Mouse (Mus musculus) forebrain, postnatal 0 days (tissue): ENCODE measurements around the gene Fzd5. TPM values are rescaled to one million over a fixed set of nuclear protein-coding genes. Genes with fewer than 3 reads are reported as not detected.
A peak's percentile ranks its signal among the peaks of the same experiment; 100 is the strongest.

Experiments
- ATAC-seq: fragments of 200-750 bp; cut with Nextera tagmentation; 2 replicates; pipeline ENCODE4 v1.8.0; 2017; ENCODE audit warnings: mild to moderate bottlenecking, moderate library complexity
- DNase-seq: peaks from one replicate; pipeline ENCODE4 v3.0.0-alpha.2; 2015
- H3K27ac ChIP-seq: fragments of 300-500 bp; sonication (generic); 2 replicates; pipeline ENCODE4 v1.5.1; 2014; ENCODE audit warnings: low read depth, mild to moderate bottlenecking, antibody characterized with exemption, low read length, moderate library complexity, mixed read lengths
- H3K27me3 ChIP-seq: fragments of 300-500 bp; sonication (generic); 2 replicates; pipeline ENCODE4 v1.6.1; 2014; ENCODE audit warnings: mild to moderate bottlenecking, low read length, mixed read lengths; ENCODE audit not compliant: insufficient read depth
- H3K36me3 ChIP-seq: fragments of 300-500 bp; sonication (generic); 2 replicates; pipeline ENCODE4 v1.6.1; 2014; ENCODE audit warnings: mild to moderate bottlenecking, moderate library complexity; ENCODE audit not compliant: insufficient read depth
- H3K4me1 ChIP-seq: fragments of 300-500 bp; sonication (generic); 2 replicates; pipeline ENCODE4 v1.6.1; 2014; ENCODE audit warnings: antibody characterized with exemption; ENCODE audit not compliant: insufficient read depth
- H3K4me2 ChIP-seq: fragments of 300-500 bp; sonication (generic); 2 replicates; pipeline ENCODE4 v1.6.1; 2014; ENCODE audit warnings: low read depth, mild to moderate bottlenecking, moderate library complexity
- H3K4me3 ChIP-seq: fragments of 300-500 bp; sonication (generic); 2 replicates; pipeline ENCODE4 v1.5.1; 2014; ENCODE audit warnings: low read depth, low read length, mixed read lengths
- H3K9ac ChIP-seq: fragments of 300-500 bp; sonication (generic); 2 replicates; pipeline ENCODE4 v1.6.1; 2014; ENCODE audit warnings: mild to moderate bottlenecking
- H3K9me3 ChIP-seq: fragments of 300-500 bp; sonication (generic); 2 replicates; pipeline ENCODE4 v1.6.1; 2016; ENCODE audit warnings: low read length
- CTCF ChIP-seq: sonication (generic); IDR thresholded peaks from 2 replicates; pipeline ENCODE4 v1.5.1; 2016; ENCODE audit warnings: antibody characterized with exemption, control low read depth, low read depth
- WGBS: fragments of 180-500 bp; shearing (Covaris S2); extraction: QIAGEN DNeasy Blood & Tissue Kit; methylation state at CpG from one replicate; pipeline ENCODE4 v1.1.7; 2014; 5-methylcytosine and 5-hydroxymethylcytosine counted together
- polyA plus RNA-seq: library from polyadenylated mRNA; unstranded; fragments of >200 nt; fragmentation: Nextera tagmentation; extraction: Ambion mirVana; gene quantifications from 2 replicates; pipeline ENCODE4 v1.2.1, GENCODE M21; 2015
- total RNA-seq: library from RNA; depleted of rRNA; stranded (reverse); fragments of >200 nt; gene quantifications from 2 replicates; pipeline ENCODE4 v1.2.3, GENCODE M21; 2014

Fzd5 gene
- total and polyA plus RNA-seq, 2 experiments from 2014 or later: 0.35 to 4.7 TPM

GRCm38 (mm10) chr1:64701780-64702179 lies 35.8 kb downstream of the Fzd5 start:
- ATAC-seq (no peak), DNase-seq (no peak)
- peaks cover 23% of the 10 kb centered on the region for H3K36me3 ChIP-seq
- TF ChIP-seq CTCF: no peak
- no peak overlapping the region for H3K4me3 ChIP-seq
- H3K9ac ChIP-seq: no peak overlapping the region
- WGBS: 92% methylated on average over 3 of the region's 3 CpGs
- no peaks in the 10 kb centered on the region for H3K4me1 ChIP-seq
- H3K27me3 ChIP-seq: no peaks in the 10 kb centered on the region
- H3K27ac ChIP-seq: no peak overlapping the region
- H3K4me2 ChIP-seq: no peak overlapping the region
- H3K9me3 ChIP-seq: no peaks in the 10 kb centered on the region

GRCm38 (mm10) chr1:64695156-64695555 lies 42.4 kb downstream of the Fzd5 start:
- Histone ChIP-seq H3K27ac (no peak overlapping the region), H3K4me2 (no peak overlapping the region), H3K36me3 (no peaks in the 10 kb centered on the region), H3K9me3 (no peaks in the 10 kb centered on the region), H3K4me1 (peaks cover 22% of the 10 kb centered on the region), H3K4me3 (no peak overlapping the region), H3K9ac (no peak overlapping the region), H3K27me3 (no peaks in the 10 kb centered on the region)
- no peak for TF ChIP-seq CTCF
- DNase-seq: no peak
- WGBS: 82% methylated on average over 3 of the region's 3 CpGs
- no peak for ATAC-seq

DNA sequence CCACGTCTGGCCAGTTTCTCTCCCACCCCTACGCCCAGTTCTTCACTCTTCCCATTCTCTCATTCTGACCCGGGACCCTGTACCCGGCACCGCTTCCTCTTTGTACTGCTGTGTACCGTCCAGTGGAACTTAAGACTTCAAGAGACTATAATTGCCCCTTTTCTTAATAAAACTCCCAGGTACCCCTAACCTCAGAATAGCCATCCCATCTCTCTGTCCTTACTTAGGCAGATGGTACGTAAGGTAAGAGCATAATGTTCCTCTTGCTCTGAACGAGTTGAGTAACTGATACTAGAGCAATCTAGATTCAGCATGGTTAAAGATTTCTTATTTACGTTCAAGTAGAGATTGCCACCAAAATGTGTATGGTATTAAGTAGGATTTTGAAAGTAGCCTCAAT lies 46.0 kb downstream of the Fzd5 start:
- Histone ChIP-seq H3K9ac (peak overlapping the region; percentile 68), H3K4me2 (peak overlapping the region; percentile 91), H3K9me3 (no peaks in the 10 kb centered on the region), H3K4me1 (peaks cover 27% of the 10 kb centered on the region), H3K27ac (no peak overlapping the region), H3K27me3 (no peaks in the 10 kb centered on the region), H3K4me3 (peak overlapping the region; percentile 81), H3K36me3 (no peaks in the 10 kb centered on the region)
- 2% methylated on average over 9 of the region's 9 CpGs for WGBS
- no peak for DNase-seq
- no peak for ATAC-seq
- TF ChIP-seq CTCF: no peak

GRCm38 (mm10) chr1:64691121-64691551 lies 46.4 kb downstream of the Fzd5 start:
- Histone ChIP-seq H3K4me3 (peak overlapping the region; percentile 81), H3K9ac (peak overlapping the region; percentile 68), H3K4me2 (peak overlapping the region; percentile 91), H3K9me3 (no peaks in the 10 kb centered on the region), H3K27me3 (no peaks in the 10 kb centered on the region), H3K4me1 (peaks cover 27% of the 10 kb centered on the region), H3K27ac (peak overlapping the region; percentile 69), H3K36me3 (no peaks in the 10 kb centered on the region)
- WGBS: 0% methylated on average over 39 of the region's 55 CpGs
- TF ChIP-seq CTCF: no peak
- DNase-seq (no peak), ATAC-seq (no peak)

DNA sequence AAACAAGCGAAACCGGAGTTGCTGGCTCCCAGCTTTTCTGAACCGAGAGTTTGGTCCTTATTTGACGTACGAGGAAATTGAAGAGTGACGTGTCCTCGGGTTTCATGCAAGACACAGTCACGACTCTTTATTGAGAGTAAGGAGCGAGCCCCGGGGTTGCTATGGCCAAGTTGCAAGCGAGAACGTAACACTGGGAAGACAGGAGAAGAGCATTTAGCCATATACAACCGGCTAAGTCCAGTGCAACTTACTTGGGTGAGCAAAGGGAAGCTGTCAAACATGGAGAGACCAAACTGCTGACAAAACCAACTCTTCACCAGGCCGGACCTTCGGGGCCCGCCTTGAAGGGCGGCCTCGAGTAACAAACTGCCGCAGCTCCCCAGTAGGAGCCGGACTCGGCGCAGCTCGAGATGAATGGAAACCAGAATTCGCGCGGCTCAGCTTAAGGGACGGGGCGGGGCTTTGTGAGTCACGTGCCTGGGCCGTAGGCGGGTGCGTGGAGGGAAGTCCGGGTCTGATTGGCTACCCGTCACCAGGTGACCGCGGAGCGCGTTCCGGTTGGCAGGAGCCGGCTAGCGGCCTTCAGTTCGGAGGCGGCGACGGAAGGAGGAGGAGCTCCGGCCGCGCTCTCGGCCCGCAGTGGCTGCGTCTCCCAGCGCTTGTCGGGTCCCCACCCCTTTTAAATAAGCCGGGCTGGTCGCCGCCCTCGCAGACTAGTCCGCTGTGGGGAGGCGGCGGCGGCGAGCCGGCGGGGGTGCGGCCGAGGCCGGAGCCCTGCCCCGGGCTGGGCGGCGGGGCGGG lies 47.1 kb downstream of the Fzd5 start, which contains the start of gene Ccnyl1:
Gene Ccnyl1 (plus strand): TSS at position 243 of the 801 bp plus-strand sequence.
- Histone ChIP-seq H3K27me3 (no peaks in the 10 kb centered on the region), H3K4me1 (peaks cover 27% of the 10 kb centered on the region), H3K4me3 (peak within 1 kb of the TSS; percentile 81), H3K4me2 (peak within 1 kb of the TSS; percentile 91), H3K9me3 (no peaks in the 10 kb centered on the region), H3K9ac (peak within 1 kb of the TSS; percentile 68), H3K27ac (peak within 1 kb of the TSS; percentile 69), H3K36me3 (no peaks in the 10 kb centered on the region)
- WGBS: under 1% methylated on average over 70 of the region's 71 CpGs
- DNase-seq: peak; percentile 99
- ATAC-seq: peak; percentile 99
- no peak for TF ChIP-seq CTCF

- no peak for DNase-seq
- H3K4me3 ChIP-seq: peak overlapping the region; percentile 81
- ATAC-seq: no peak
- no peaks in the 10 kb centered on the region for H3K27me3 ChIP-seq
- WGBS: 28% methylated on average over 9 of the region's 9 CpGs
- H3K27ac ChIP-seq: no peak overlapping the region
- H3K9me3 ChIP-seq: no peaks in the 10 kb centered on the region
- no peaks in the 10 kb centered on the region for H3K36me3 ChIP-seq
- H3K4me2 ChIP-seq: peak overlapping the region; percentile 91
- peaks cover 27% of the 10 kb centered on the region for H3K4me1 ChIP-seq
- no peak overlapping the region for H3K9ac ChIP-seq
- no peak for TF ChIP-seq CTCF
Observed at GRCm38 (mm10) chr1:64689561-64690212, 47.9 kb downstream of the Fzd5 start.

DNA sequence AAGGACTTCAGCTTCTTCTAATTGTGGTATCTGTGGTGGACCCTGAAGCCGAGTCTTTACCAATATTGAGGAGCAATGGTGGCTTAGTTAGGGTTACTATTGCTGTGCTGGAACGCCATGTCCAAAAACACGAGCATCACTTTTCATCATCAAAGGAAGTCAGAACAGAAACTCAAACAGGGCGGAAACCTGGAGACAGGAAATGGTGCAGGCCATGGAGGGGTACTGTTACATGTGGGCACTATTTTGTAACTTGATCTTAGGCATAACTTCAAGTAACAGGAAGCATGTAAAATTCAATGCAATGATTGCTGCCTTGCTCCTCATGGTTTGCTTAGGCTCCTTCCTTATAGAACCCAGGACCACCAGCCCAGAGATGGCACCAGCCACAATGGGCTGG lies 49.5 kb downstream of the Fzd5 start:
- TF ChIP-seq CTCF: no peak
- H3K27ac ChIP-seq: no peak overlapping the region
- H3K27me3 ChIP-seq: no peaks in the 10 kb centered on the region
- H3K36me3 ChIP-seq: no peaks in the 10 kb centered on the region
- no peak overlapping the region for H3K9ac ChIP-seq
- H3K4me2 ChIP-seq: no peak overlapping the region
- DNase-seq (no peak), ATAC-seq (no peak)
- no peak overlapping the region for H3K4me3 ChIP-seq
- H3K4me1 ChIP-seq: peaks cover 20% of the 10 kb centered on the region
- WGBS: 91% methylated on average over 4 of the region's 4 CpGs
- no peaks in the 10 kb centered on the region for H3K9me3 ChIP-seq
